Mouse (Mus musculus): ENCODE measurements around the gene Slc8b1.

DNA sequence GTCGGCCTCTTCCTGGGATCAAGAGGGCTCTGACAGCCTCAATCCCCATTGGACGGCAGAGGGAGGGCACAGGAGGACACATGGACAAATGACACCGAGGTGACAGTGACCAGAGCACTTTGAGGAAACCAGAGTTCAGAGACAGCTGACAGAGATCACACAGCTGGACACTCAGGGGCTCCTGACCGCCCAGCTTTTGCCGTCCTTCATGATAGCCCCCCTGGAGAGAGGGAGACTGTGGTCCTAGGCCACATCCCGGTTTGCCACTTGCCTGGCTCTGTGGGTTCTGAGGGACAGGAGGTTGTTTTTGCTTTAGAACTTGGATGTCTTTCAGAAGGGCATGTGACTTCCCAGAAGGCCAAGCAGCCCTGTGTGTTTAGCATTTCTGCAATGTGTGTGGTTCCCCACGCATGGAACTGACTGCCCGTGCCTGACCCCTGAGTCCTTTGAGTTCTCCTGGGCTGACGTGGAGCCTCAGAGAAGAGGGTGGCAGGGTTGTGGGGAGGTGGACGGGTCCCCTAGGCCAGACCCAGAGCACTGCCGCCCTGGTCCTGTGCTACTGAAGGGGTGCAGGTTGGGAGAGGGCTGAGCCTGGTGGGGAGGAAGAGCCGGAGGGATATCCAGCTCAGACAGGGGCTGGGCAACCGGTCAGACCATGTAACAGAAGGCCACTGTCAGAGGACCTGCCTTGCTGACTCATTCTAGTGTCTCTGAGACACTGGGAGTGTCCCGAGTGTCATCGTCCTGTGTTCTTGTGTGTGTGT, 5.4 kb downstream of the Slc8b1 start:
- TF ChIP-seq POLR2A (IDR thresholded peaks at IDR 0.05; ENCODE audit: insufficient read depth, low read depth, low read length) (0 out of 2 replicates have a peak, but pooled peaks have one; percentile 37), CTCF (IDR thresholded peaks at IDR 0.05) (no peak), EP300 (IDR thresholded peaks at IDR 0.05; ENCODE audit: insufficient read depth, low read depth, low read length) (no peak)
